Mouse (Mus musculus): ENCODE measurements around the gene LTO1. TPM values are rescaled to one million over a fixed set of nuclear protein-coding genes. Genes with fewer than 3 reads are reported as not detected.

Gene LTO1
- polyA plus RNA-seq, 1 experiment from 2014 or later, result 22.6 TPM

DNA sequence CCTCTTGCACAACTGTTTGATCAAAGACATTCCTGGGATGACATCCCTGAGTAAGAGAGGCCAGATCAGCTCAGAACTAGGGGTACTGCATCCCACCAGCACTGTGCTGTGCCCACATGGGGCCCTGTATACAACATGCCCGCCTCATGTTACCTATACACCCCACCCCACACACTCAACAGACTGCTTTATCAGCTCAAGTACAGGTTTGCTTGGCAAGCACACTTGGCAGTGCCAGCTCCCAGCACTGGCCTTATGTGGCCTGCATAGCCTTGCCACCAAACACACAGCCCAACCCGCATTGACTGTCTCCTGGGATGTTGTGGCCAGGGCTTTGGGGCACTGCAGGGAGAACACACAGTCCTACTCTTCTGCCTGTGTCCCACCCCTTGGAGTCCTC is 12.7 kb downstream of the LTO1 start:
- ATAC-seq (ENCODE audit: low FRiP score) (0 out of 2 replicates have a peak, but pooled peaks have one; percentile 28), DNase-seq (ENCODE audit: low spot score) (no peak)
- Histone ChIP-seq H3K36me3 (replicated peaks; ENCODE audit: control insufficient read depth, insufficient read depth) (peaks cover 22% of the 10 kb centered on the region), H3K9me3 (ENCODE audit: control insufficient read depth, low read length) (no peaks in the 10 kb centered on the region), H3K9ac (no peak overlapping the region), H3K4me1 (replicated peaks; ENCODE audit: control insufficient read depth, insufficient read depth, low read length) (no peaks in the 10 kb centered on the region), H3K27ac (no peak overlapping the region), H3K4me3 (replicated peaks; ENCODE audit: low read length) (no peak overlapping the region), H3K4me2 (replicated peaks) (no peak overlapping the region), H3K27me3 (ENCODE audit: control insufficient read depth, insufficient read depth, low read length) (no peaks in the 10 kb centered on the region)
- WGBS, result 82% methylated on average over 2 of the region's 2 CpGs

DNA sequence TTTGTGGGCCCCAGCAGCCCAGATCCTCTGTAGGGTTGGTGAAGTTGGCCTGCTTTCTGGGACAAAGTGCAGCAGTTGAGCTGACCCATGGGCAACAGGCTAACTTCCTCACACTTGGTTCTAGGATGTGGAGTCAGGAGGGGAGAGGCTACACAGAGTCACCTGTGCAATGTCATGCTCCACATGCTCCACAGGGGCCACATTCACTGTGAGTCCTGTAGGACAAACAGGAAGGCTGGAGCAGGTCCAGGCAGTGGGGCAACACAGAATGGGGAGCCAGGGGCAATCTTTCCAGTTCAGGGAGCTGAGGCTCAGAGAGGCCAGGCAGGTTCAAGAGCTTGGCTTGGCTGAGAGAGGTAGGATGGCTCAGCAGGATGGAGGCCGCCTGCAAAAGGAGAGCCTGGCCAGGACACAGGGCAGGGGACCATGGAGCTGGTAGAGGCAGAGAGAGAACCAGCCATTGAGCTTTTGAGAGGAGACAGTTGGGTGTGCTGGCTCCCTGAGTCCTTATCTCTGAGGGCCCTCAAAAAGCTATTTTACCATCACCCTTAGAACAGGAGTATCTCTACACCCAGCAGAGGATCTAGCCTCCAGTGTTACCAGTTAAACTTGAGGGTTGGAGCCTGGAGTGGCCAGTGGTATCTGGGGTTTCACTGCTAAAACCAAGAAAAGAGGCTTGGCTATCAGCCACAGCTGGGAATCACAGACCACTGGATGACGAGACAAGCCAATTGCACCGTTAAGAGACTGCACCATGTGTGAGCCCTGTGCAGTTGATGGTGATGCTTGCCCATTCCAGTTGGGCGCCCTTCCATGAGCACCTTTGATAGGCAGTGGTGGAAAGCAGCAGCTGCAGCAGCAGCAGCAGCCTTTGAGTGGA is 13.3 kb downstream of the LTO1 start:
- no peak overlapping the region for H3K27ac ChIP-seq
- H3K36me3 ChIP-seq (replicated peaks; ENCODE audit: control insufficient read depth, insufficient read depth), result peaks cover 26% of the 10 kb centered on the region
- no peak for ATAC-seq (ENCODE audit: low FRiP score)

DNA sequence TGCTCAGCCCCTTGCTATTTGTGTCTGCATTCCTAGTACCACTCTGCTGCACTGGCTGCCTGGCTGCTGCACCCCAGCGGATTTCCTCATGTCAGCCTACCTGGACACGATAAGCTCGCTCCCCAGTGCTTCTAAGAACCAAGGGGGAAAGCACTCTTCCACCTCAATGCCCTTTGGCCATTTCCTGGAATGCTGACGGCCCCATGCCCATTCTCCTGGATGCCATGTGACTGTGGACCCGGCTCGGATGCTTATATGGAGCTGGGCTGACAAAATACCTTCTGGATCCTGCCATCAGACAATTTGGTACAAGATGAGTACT is 13.9 kb downstream of the LTO1 start:
- H3K9me3 ChIP-seq (ENCODE audit: control insufficient read depth, low read length), result no peaks in the 10 kb centered on the region
- DNase-seq (ENCODE audit: low spot score) (no peak), ATAC-seq (ENCODE audit: low FRiP score) (no peak)
- no peak overlapping the region for H3K4me2 ChIP-seq (replicated peaks)
- no peak overlapping the region for H3K9ac ChIP-seq
- no peak overlapping the region for H3K4me3 ChIP-seq (replicated peaks; ENCODE audit: low read length)
- H3K4me1 ChIP-seq (replicated peaks; ENCODE audit: control insufficient read depth, insufficient read depth, low read length), result no peaks in the 10 kb centered on the region
- H3K36me3 ChIP-seq (replicated peaks; ENCODE audit: control insufficient read depth, insufficient read depth), result peaks cover 22% of the 10 kb centered on the region
- H3K27ac ChIP-seq, result no peak overlapping the region
- 79% methylated on average over 6 of the region's 6 CpGs for WGBS
- H3K27me3 ChIP-seq (ENCODE audit: control insufficient read depth, insufficient read depth, low read length), result no peaks in the 10 kb centered on the region

More for the DNA sequence above, 13.3 kb downstream of the LTO1 start:
- WGBS, result 72% methylated on average over 4 of the region's 4 CpGs
- no peak for DNase-seq (ENCODE audit: low spot score)
- no peaks in the 10 kb centered on the region for H3K4me1 ChIP-seq (replicated peaks; ENCODE audit: control insufficient read depth, insufficient read depth, low read length)
- H3K9me3 ChIP-seq (ENCODE audit: control insufficient read depth, low read length), result no peaks in the 10 kb centered on the region
- H3K4me2 ChIP-seq (replicated peaks), result no peak overlapping the region
- H3K9ac ChIP-seq, result no peak overlapping the region
- H3K27me3 ChIP-seq (ENCODE audit: control insufficient read depth, insufficient read depth, low read length), result no peaks in the 10 kb centered on the region
- H3K4me3 ChIP-seq (replicated peaks; ENCODE audit: low read length), result no peak overlapping the region

DNA sequence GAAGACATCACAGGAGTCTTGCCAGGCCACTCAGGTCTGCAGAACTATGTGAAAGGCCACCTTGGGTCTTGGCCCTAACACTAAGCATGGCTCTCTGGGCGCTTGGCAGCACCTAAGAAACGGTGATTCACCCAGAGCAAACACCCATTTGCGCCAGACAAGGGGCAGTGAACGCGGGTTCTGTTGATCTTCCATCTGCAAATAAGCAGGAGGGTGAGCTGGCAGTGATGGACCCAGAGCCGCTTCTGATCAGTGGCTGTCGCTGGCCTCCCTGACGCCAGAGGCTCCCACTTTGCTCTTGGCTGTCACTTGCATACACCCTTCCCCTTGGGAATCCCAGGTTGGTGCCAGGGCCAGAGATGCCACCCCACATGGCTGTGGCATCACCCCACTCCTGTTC is 14.6 kb downstream of the LTO1 start:
- no peaks in the 10 kb centered on the region for H3K4me1 ChIP-seq (replicated peaks; ENCODE audit: control insufficient read depth, insufficient read depth, low read length)
- ATAC-seq (ENCODE audit: low FRiP score) (no peak), DNase-seq (ENCODE audit: low spot score) (no peak)
- H3K27ac ChIP-seq, result no peak overlapping the region
- H3K4me3 ChIP-seq (replicated peaks; ENCODE audit: low read length), result no peak overlapping the region
- 77% methylated on average over 8 of the region's 8 CpGs for WGBS
- H3K36me3 ChIP-seq (replicated peaks; ENCODE audit: control insufficient read depth, insufficient read depth), result peaks cover 16% of the 10 kb centered on the region
- no peak overlapping the region for H3K4me2 ChIP-seq (replicated peaks)
- H3K9ac ChIP-seq, result no peak overlapping the region
- H3K27me3 ChIP-seq (ENCODE audit: control insufficient read depth, insufficient read depth, low read length), result no peaks in the 10 kb centered on the region
- H3K9me3 ChIP-seq (ENCODE audit: control insufficient read depth, low read length), result no peaks in the 10 kb centered on the region

DNA sequence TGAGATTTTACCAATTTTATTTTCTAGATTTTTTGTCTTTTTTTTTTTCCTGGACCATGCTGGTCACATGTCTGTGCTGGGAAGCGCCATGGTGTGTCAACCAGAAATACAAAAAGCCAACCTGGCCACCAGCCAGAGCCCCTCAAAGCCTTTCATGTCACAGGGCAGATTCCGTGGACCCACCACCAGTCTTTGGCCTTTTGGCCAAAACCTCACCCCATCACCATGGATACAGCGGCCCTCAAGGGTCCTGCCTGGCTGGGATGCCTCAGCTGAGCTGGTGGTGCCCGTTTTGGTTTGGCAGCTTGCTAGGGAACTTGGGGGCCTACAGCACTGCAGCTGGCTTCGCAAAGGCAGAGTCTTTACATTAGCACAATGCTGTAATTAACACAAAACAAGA is 15.0 kb downstream of the LTO1 start:
- Histone ChIP-seq H3K9ac (no peak overlapping the region), H3K27ac (no peak overlapping the region), H3K27me3 (ENCODE audit: control insufficient read depth, insufficient read depth, low read length) (no peaks in the 10 kb centered on the region), H3K36me3 (replicated peaks; ENCODE audit: control insufficient read depth, insufficient read depth) (peaks cover 12% of the 10 kb centered on the region; the same call in 1 of the 2 replicates), H3K9me3 (ENCODE audit: control insufficient read depth, low read length) (no peaks in the 10 kb centered on the region), H3K4me1 (replicated peaks; ENCODE audit: control insufficient read depth, insufficient read depth, low read length) (no peaks in the 10 kb centered on the region), H3K4me2 (replicated peaks) (no peak overlapping the region), H3K4me3 (replicated peaks; ENCODE audit: low read length) (no peak overlapping the region)
- WGBS, result 38% methylated on average over 5 of the region's 5 CpGs
- ATAC-seq (ENCODE audit: low FRiP score) (no peak), DNase-seq (ENCODE audit: low spot score) (no peak)

GRCm38 (mm10) chr7:144931778-144932177 is 16.9 kb downstream of the LTO1 start:
- Histone ChIP-seq H3K4me3 (replicated peaks; ENCODE audit: low read length) (no peak overlapping the region), H3K27me3 (ENCODE audit: control insufficient read depth, insufficient read depth, low read length) (no peaks in the 10 kb centered on the region), H3K9me3 (ENCODE audit: control insufficient read depth, low read length) (no peaks in the 10 kb centered on the region), H3K27ac (no peak overlapping the region), H3K4me2 (replicated peaks) (no peak overlapping the region), H3K4me1 (replicated peaks; ENCODE audit: control insufficient read depth, insufficient read depth, low read length) (peaks cover 6% of the 10 kb centered on the region; the same call in 1 of the 2 replicates), H3K36me3 (replicated peaks; ENCODE audit: control insufficient read depth, insufficient read depth) (peaks cover 5% of the 10 kb centered on the region; the same call in 1 of the 2 replicates), H3K9ac (no peak overlapping the region)
- 23% methylated on average over 3 of the region's 3 CpGs for WGBS
- DNase-seq (ENCODE audit: low spot score) (no peak), ATAC-seq (ENCODE audit: low FRiP score) (no peak)

DNA sequence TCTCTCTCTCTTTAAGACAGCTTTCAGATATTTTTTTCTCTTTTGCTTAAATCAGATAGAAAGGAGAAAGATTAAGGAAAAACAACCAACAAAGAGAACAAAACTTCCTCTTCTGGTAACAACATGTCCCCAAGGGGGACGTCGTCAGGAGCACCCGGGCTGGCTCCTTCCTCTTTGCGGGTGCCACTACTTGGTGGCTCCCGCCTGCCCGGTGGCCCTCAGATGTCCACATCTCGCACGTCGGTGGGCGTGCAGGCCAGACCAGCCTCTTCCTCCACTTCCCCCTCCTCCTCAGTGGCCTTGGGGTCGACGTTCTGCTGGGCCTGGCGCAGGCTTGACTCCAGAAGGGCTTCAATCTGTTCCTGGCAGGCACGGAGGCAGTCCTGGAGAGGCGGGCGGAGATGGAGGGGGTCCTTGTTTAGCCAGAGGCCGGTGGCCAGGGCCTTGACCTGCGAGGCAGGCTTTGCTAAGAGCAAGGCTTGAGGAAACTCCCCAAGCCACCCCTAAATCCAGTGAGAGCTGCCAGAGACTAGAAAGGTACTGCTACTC is 17.6 kb downstream of the LTO1 start:
- H3K4me1 ChIP-seq (replicated peaks; ENCODE audit: control insufficient read depth, insufficient read depth, low read length), result peaks cover 6% of the 10 kb centered on the region; the same call in 1 of the 2 replicates

GRCm38 (mm10) chr7:144933336-144933735 is 18.4 kb downstream of the LTO1 start:
- no peak for DNase-seq (ENCODE audit: low spot score)
- WGBS, result 91% methylated on average over 3 of the region's 3 CpGs

More for the DNA sequence above, 17.6 kb downstream of the LTO1 start:
- DNase-seq (ENCODE audit: low spot score), result no peak
- no peaks in the 10 kb centered on the region for H3K27me3 ChIP-seq (ENCODE audit: control insufficient read depth, insufficient read depth, low read length)
- no peak for ATAC-seq (ENCODE audit: low FRiP score)
- no peak overlapping the region for H3K4me3 ChIP-seq (replicated peaks; ENCODE audit: low read length)
- H3K36me3 ChIP-seq (replicated peaks; ENCODE audit: control insufficient read depth, insufficient read depth), result peaks cover 4% of the 10 kb centered on the region; the same call in 1 of the 2 replicates
- no peaks in the 10 kb centered on the region for H3K9me3 ChIP-seq (ENCODE audit: control insufficient read depth, low read length)
- no peak overlapping the region for H3K4me2 ChIP-seq (replicated peaks)
- H3K9ac ChIP-seq, result no peak overlapping the region
- no peak overlapping the region for H3K27ac ChIP-seq
- WGBS, result 74% methylated on average over 18 of the region's 18 CpGs

GRCm38 (mm10) chr7:144933796-144934195 is 18.9 kb downstream of the LTO1 start:
- Histone ChIP-seq H3K4me3 (replicated peaks; ENCODE audit: low read length) (no peak overlapping the region), H3K9me3 (ENCODE audit: control insufficient read depth, low read length) (no peaks in the 10 kb centered on the region), H3K9ac (no peak overlapping the region), H3K4me1 (replicated peaks; ENCODE audit: control insufficient read depth, insufficient read depth, low read length) (peaks cover 16% of the 10 kb centered on the region), H3K4me2 (replicated peaks) (no peak overlapping the region), H3K27me3 (ENCODE audit: control insufficient read depth, insufficient read depth, low read length) (peaks cover 11% of the 10 kb centered on the region; the same call in 1 of the 2 replicates), H3K27ac (no peak overlapping the region), H3K36me3 (replicated peaks; ENCODE audit: control insufficient read depth, insufficient read depth) (peaks cover 4% of the 10 kb centered on the region; the same call in 1 of the 2 replicates)
- WGBS, result 93% methylated on average over 8 of the region's 8 CpGs
- DNase-seq (ENCODE audit: low spot score) (no peak), ATAC-seq (ENCODE audit: low FRiP score) (no peak)

More at GRCm38 (mm10) chr7:144933336-144933735, 18.4 kb downstream of the LTO1 start:
- H3K4me1 ChIP-seq (replicated peaks; ENCODE audit: control insufficient read depth, insufficient read depth, low read length), result peaks cover 12% of the 10 kb centered on the region
- ATAC-seq (ENCODE audit: low FRiP score), result no peak
- H3K4me2 ChIP-seq (replicated peaks), result no peak overlapping the region
- no peak overlapping the region for H3K9ac ChIP-seq
- H3K36me3 ChIP-seq (replicated peaks; ENCODE audit: control insufficient read depth, insufficient read depth), result peaks cover 4% of the 10 kb centered on the region; the same call in 1 of the 2 replicates
- H3K4me3 ChIP-seq (replicated peaks; ENCODE audit: low read length), result no peak overlapping the region
- H3K27ac ChIP-seq, result no peak overlapping the region
- peaks cover 7% of the 10 kb centered on the region; the same call in 1 of the 2 replicates for H3K27me3 ChIP-seq (ENCODE audit: control insufficient read depth, insufficient read depth, low read length)
- no peaks in the 10 kb centered on the region for H3K9me3 ChIP-seq (ENCODE audit: control insufficient read depth, low read length)

All from hindbrain, embryonic 14.5 days (tissue).